In genomic region chr3:97228020-97228419, GRCm38 (mm10) we compare ENCODE assay signal across 7 mouse cellular contexts.
A peak's percentile ranks its signal among the peaks of the same experiment; 100 is the strongest.
DNase-seq lines count a peak whose midpoint lies in the region; ATAC-seq and TF ChIP-seq lines count a peak whose summit lies in the region.

No protein-coding gene starts in this region.

- peak overlapping the region; percentile 92 for H3K27ac ChIP-seq in left cerebral cortex, adult 2 months
- H3K27ac ChIP-seq in embryonic facial prominence, embryonic 15.5 days (replicated peaks), result peak overlapping the region; percentile 91
- H3K27ac ChIP-seq in kidney, embryonic 16.5 days (ENCODE audit: low read length), result peak overlapping the region; percentile 93

- no peaks in the 10 kb centered on the region for H3K36me3 ChIP-seq in embryonic facial prominence, embryonic 15.5 days
- 0 out of 2 replicates have a peak, but pooled peaks cover 4% of the 10 kb centered on the region for H3K36me3 ChIP-seq in kidney, embryonic 16.5 days (ENCODE audit: insufficient read depth, low read length)
- peaks cover 7% of the 10 kb centered on the region for H3K36me3 ChIP-seq in megakaryocyte, embryonic 14.5 days (replicated peaks; ENCODE audit: low read length)

- intact Hi-C loops in left cerebral cortex, adult 2 months (cut with DNase I), result no loop called here
- intact Hi-C loops in left cerebral cortex, postnatal 4 days (cut with DNase I), result loop anchor here (10.0 kb wide), 1 partner anchor 107 kb away; no protein-coding TSS in a partner anchor

- H3K4me2 ChIP-seq in embryonic facial prominence, embryonic 15.5 days (replicated peaks), result peak overlapping the region; percentile 72
- peak overlapping the region; percentile 92 for H3K4me2 ChIP-seq in kidney, embryonic 16.5 days (replicated peaks; ENCODE audit: low read depth, low read length)

- H3K4me3 ChIP-seq in left cerebral cortex, adult 2 months, result peak overlapping the region; percentile 52
- peak overlapping the region; percentile 79 for H3K4me3 ChIP-seq in embryonic facial prominence, embryonic 15.5 days (replicated peaks)
- peak overlapping the region; percentile 79 for H3K4me3 ChIP-seq in kidney, embryonic 16.5 days (ENCODE audit: low read length)
- peak overlapping the region; percentile 93 for H3K4me3 ChIP-seq in megakaryocyte, embryonic 14.5 days (replicated peaks)

- DNase-seq in left cerebral cortex, adult 2 months (ENCODE audit: extremely low spot score in 1 of 2, low spot score in 2 of 2), result peak in 1 of 2 experiments; percentile 23
- DNase-seq in left cerebral cortex, postnatal 4 days, result no peak
- DNase-seq in embryo, embryonic 10 days (ENCODE audit: low spot score), result no peak

- peak; percentile 10; the same call in 1 of the 2 replicates for ATAC-seq in embryonic facial prominence, embryonic 15.5 days (ENCODE audit: insufficient number of reproducible peaks, low FRiP score, low TSS enrichment, low read depth)
- peak; percentile 66 for ATAC-seq in kidney, embryonic 16.5 days (ENCODE audit: low FRiP score, low TSS enrichment)
- no peak; the same call in 1 of the 2 replicates for ATAC-seq in monocyte, adult 5-6 weeks (replicated peaks; ENCODE audit: insufficient number of reproducible peaks, low FRiP score, low TSS enrichment, poor library complexity, severe bottlenecking)

- no peaks in the 10 kb centered on the region for H3K9me3 ChIP-seq in embryonic facial prominence, embryonic 15.5 days (replicated peaks)
- no peaks in the 10 kb centered on the region for H3K9me3 ChIP-seq in kidney, embryonic 16.5 days (ENCODE audit: low read length)
- H3K9me3 ChIP-seq in megakaryocyte, embryonic 14.5 days, result no peaks in the 10 kb centered on the region

- 1% methylated on average over 16 of the region's 16 CpGs for WGBS in embryonic facial prominence, embryonic 15.5 days
- WGBS in kidney, embryonic 16.5 days, result 1% methylated on average over 16 of the region's 16 CpGs

- no peak for TF ChIP-seq CTCF in left cerebral cortex, adult 2 months (IDR thresholded peaks at IDR 0.05)

- peak overlapping the region; percentile 35 for H3K9ac ChIP-seq in embryonic facial prominence, embryonic 15.5 days
- peak overlapping the region; percentile 76 for H3K9ac ChIP-seq in kidney, embryonic 16.5 days (replicated peaks; ENCODE audit: low read length)

- H3K27me3 ChIP-seq in embryonic facial prominence, embryonic 15.5 days, result no peaks in the 10 kb centered on the region
- no peaks in the 10 kb centered on the region for H3K27me3 ChIP-seq in kidney, embryonic 16.5 days (ENCODE audit: insufficient read depth, low read length)
- H3K27me3 ChIP-seq in megakaryocyte, embryonic 14.5 days (replicated peaks), result no peaks in the 10 kb centered on the region

- H3K4me1 ChIP-seq in embryonic facial prominence, embryonic 15.5 days, result peaks cover 31% of the 10 kb centered on the region
- peaks cover 23% of the 10 kb centered on the region for H3K4me1 ChIP-seq in kidney, embryonic 16.5 days (ENCODE audit: insufficient read depth, low read length)
- peaks cover 31% of the 10 kb centered on the region for H3K4me1 ChIP-seq in megakaryocyte, embryonic 14.5 days
